Mouse (Mus musculus) WW6 (cell line): ENCODE data around the gene Fam207a.
A peak's percentile ranks its signal among the peaks of the same experiment; 100 is the strongest.

Experiments used
- DNase-seq: peaks from one replicate; pipeline ENCODE4 v3.0.0-alpha.2; 2013; ENCODE audit warnings: low read depth, low spot score

The Fam207a gene

DNA sequence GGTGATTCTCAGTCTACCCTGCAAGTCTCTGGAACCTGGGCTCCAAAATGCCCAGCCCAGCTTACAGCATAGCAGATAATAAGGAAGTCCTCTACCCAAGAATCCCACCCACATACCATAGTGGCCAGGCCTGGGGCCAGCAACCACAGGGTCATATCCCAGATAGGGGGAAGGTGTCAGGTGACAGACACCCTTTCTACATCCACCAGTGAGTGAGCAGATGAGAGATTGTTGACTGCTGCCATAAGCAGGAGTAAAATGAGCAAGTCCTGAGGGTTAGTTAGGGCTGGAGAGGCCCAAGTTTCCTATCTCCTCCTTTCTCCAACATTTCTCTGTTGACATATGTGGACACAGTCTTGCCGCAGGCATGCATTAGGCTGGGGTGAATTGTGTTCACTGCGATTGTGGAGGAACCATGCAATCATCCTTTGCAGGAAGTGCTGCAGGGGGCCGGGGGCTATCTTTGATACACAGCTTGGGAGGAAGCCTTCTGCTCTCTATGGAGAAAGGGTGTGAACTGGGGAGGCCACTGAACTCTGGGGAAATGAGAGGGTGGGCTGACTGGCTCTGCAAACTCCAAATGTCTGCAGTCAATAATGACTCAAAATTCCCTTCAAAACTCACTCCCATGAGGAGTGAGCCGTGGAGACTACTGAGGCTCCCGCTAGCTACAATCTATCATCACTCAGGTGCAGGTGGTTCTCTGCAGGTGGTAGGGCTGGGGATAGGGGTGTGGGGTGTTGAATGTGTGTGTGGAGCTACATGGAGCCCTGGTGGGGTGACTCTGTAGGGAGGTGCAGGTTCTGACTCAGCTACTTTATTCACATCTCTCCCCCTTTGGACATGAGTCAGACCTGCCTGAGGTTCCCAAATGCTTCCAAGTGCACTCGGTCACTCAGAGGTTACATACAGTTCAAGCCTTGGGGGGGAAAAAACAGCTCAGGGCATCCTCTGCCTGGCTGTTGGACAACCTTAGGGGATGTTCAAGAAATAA, 15.7 kb upstream of the Fam207a start:
- DNase-seq: no peak

DNA sequence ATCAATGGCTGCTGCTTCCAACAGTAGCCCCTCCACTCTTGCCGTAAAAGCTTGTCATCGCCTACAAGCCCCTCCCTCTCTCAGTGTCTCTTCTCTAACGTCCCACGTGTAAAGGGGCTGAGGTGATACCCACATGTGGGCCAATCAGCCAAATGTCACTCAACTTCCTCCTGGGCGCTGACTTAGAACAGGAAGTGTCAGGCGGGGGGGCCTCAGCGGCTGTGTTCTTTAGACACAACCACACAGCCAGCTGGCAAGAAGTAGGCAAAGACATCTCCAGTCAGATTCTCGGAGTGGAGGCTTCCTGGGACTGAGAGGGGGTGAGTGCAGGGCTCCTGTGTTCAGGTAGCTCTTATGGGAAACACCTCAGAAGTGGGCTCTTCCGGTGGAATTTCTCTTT, 14.6 kb upstream of the Fam207a start, which contains the start of gene Itgb2:
Gene Itgb2 (plus strand): TSS at position 113 of the 400 bp plus-strand sequence.
- no peak for DNase-seq

- no peak for DNase-seq
Measured at GRCm38 (mm10) chr10:77528634-77529033, 13.0 kb upstream of the Fam207a start.

DNA sequence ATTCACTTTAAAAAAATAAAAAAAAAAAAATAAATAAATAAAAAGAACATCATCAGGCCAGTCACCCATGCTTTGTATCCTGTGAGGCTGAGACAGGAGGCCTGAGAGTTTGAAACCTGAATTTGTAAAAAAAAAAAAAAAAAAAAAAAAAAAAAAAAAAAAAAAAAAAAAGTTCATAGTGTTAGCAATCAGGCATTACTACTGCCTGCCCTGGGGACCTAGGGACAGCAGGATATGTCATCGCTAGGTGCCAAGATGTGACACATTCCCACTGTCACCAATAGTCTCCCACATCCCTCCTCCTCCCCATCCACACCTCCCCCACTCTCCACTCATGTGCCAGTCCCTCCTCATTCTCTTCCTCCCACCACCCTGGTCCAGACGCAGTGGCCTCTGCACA, 10.9 kb upstream of the Fam207a start:
- DNase-seq: no peak

DNA sequence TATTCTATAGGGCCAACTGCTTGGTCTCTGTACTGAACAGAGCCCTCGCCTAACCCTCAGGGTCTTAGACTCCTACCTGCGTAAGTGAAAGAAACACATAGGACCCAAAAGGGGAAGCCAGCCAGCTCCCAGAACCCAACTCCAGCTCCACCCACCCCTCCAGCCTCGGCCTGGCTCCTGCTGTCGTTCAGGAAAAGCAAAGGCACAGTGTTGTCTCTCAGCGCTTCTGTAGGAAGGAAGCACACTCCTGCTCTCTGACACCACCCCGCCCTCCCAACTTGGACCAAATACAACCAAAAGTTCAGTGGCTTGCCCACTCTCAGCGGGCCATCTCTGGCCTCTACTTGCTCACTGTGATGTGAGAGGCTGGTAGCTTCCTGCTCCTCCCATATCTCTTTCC, 7.7 kb upstream of the Fam207a start:
- no peak for DNase-seq

- no peak for DNase-seq
Measured at GRCm38 (mm10) chr10:77522746-77523145, 7.2 kb upstream of the Fam207a start.

DNA sequence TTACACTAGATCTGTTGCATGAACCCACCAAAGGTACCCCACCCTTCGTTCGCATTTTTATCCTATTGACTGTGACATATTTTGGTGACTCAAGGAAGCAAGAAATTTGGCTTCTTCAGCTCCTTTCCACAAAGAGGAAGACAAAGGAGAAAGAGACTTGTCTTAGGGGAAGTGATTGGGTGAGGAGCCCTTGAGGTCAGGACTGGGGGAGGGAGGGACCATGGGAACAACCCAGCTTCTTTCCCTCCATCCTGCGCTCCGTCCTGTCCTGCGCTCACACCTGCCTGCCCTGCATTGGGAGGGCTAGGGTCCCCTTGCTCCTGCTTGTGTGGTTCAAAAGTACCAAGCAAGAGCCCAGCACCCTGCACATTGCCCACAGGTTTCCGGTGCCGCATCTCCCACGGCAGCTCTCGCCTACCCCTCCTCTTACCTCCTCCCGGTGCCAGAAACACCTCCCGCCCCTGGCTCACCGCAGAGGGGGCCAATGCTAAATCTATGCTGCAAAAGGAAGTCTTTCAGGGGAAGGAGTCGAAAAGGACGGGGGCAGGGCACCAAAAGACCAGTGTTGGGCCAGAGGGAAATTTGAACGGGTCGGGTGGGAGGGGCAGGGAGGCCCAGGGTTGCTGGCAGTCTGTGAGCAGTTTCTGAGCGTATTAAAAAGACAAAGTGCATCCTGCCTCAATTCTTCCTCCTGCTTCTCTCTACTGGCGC, 6.6 kb upstream of the Fam207a start:
- DNase-seq: no peak

DNA sequence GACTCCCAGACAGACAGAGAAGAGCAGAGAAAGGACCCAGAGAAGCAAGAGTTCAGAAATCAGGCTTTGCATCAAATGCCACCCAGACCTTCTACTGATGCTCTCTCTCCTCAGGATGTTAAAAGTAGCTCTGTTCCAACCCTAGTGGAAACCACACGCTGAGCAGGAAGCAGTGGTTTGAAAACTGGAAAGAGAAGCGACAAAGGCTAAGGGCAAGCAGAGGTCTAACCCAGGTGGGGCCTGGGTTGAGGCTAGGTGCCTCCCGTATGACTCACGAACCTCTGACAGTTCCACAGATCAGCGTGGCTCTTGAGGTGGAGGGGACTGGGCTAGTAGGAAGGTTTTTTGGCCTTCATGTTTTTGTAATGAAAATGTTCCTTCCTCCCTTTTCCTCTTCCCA, 4.9 kb upstream of the Fam207a start:
- DNase-seq: no peak

DNA sequence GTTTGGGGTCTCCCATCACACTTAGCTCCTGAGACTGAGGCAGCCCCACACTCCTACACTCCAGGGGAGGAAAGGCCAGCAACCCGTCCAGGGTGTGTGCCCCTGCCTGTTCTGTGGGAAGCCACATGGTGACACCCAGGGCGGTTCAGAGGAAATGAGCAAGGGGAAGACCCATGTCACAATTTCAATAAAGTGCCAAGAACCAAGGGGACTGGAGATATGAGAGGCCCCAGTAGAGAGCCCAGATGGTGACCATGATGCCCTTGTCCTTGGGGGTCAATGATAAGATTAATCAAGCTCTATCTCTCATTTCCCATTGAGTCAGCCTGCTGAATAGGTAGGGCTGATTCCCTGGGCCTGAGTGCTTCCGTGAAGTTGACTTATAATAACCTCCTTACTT, 3.6 kb upstream of the Fam207a start:
- no peak for DNase-seq

- no peak for DNase-seq
Measured at GRCm38 (mm10) chr10:77517801-77518200, 2.2 kb upstream of the Fam207a start.

GRCm38 (mm10) chr10:77517066-77517620, 1.6 kb upstream of the Fam207a start:
- peak; percentile 24 for DNase-seq

DNA sequence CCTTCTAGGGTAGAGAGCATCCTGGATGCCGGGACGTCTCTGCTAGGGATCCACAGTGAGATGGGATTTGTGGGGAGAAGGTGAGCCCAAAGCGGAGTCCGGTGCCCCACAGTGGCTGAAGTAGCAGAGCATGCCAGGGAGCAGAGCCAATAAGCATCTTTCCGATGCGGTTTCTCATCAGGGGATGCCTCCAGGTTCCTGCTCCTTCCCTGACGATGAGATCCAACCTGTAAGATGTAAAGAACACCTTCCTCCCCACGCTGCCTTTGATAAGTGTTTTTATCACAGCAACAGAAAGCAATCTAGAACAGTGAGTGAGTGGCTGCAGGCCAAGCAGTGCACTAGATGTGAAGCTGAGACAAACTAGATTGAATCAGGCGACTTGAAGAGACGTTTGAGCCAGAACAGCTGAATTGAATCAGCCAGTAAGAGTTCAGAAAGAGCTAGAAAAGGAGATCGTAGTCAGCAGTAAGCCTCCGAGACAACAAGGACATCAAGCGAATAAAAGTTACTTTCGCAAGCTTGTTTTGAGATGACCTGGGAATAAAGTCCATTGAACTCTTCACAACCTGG, 880 bp upstream of the Fam207a start:
- DNase-seq: no peak

DNA sequence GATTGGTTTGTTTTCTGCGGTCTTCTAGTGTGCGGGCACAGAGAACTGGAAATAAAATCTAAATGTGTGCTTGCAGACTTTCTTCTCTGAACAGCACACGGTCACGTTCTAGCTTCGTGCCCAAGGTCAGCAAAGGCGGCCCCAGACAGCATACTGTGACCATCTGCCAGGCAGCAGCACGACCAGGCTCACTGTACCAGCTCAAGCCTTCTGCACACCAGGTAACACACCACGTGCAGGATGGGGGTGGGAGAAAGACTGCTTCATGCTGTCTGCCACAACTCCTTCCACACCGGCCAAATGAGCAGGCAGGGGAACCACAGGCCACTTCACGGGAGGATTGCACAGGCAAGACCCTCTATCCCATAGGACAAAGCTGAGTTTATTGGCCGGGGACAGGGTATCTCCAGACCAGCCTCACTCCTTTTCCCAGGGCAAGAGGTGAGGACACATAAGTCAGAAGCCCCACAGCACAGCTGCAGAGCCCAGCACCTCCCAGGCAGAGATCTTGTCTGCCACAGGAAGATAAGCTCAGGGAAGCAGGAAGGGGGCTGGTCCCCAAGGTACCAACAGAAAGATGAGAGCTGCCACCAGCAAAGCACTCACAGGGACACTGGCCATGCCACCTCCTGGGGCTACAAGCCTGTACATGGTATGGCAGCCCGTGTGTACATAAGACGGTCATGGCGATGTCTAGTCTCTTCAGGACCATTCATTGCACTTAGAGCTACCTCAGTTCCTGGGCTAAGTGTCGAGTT, 5.2 kb downstream of the Fam207a start:
- no peak for DNase-seq

- DNase-seq: peak; percentile 67
Measured at GRCm38 (mm10) chr10:77509403-77510187, 6.0 kb downstream of the Fam207a start.

DNA sequence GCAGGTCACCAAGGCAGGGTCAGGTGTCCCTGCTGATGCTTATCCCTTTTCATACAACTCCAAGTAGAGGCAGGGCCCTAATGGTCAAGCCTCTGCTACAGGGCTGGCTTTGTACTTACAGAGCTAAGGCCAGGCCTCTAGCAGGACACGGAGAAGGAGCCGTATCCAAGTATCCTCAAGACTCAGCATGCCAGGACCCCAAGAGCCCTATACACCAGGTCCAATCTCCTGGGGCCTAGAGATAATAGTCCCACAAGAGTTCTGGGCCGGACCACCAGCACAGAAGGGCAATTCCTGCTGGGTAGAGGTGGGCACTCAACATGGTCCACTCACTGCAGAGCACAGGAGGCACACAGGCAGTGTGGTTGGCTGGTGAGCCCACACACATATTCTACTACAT, 6.8 kb downstream of the Fam207a start:
- no peak for DNase-seq

- DNase-seq: no peak
Measured at GRCm38 (mm10) chr10:77507779-77508178, 7.8 kb downstream of the Fam207a start.

GRCm38 (mm10) chr10:77506961-77507577, 8.5 kb downstream of the Fam207a start:
- no peak for DNase-seq

DNA sequence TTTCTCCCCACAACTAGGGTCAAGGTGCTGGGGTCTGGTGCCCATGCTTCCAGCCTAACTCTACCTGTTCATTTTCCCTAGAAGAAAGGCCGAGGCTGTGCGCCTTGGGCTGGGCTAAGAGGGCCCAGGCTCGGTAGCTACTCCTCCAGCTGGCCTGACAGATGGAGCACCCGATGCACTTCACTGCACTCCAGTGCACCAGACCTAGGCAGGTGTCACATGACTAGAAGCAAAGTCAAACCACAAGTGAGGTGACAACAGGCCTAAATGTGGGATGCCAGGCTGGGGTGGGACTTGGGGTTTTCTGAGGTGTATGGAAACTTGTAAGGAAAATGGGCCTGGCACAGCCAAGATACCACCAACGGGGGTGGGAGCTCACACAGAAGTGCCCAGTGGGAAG, 9.1 kb downstream of the Fam207a start:
- no peak for DNase-seq

DNA sequence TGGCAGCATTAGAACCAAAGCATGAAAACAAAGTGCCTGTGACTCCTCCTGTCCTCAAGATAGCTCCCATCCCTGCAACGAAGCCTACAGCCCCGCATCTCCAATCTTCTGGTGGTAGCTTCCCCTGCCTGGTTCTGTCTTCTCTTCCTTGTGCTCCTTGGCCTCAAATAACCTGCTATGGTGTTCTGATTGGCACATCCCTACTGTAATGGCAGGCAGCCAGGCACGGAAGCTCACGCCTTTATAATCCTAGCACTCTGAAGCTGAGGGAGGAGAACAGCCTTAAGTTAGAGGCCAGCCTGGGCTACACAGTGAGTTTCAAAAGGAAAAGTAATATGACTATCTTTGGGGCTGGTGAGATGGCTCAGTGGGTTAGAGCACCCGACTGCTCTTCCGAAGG, 11.4 kb downstream of the Fam207a start:
- DNase-seq: no peak
